Mouse (Mus musculus) forebrain, embryonic 14.5 days (tissue): Measurements from ENCODE around the gene Apoa1. TPM values are rescaled to one million over a fixed set of nuclear protein-coding genes. Genes with fewer than 3 reads are reported as not detected.
A peak's percentile ranks its signal among the peaks of the same experiment; 100 is the strongest.

Source experiments
- ATAC-seq: fragments of 200-750 bp; cut with Nextera tagmentation; 2 replicates; pipeline ENCODE4 v1.8.0; 2017; ENCODE audit warnings: mild to moderate bottlenecking, moderate library complexity
- DNase-seq: peaks from one replicate; pipeline ENCODE4 v3.0.0-alpha.2; 2015; ENCODE audit warnings: low spot score
- H3K27ac ChIP-seq: fragments of 300-500 bp; sonication (generic); 2 replicates; pipeline ENCODE4 v1.5.1; 2014; ENCODE audit warnings: low read depth, mild to moderate bottlenecking, control low read depth, low read length, moderate library complexity
- H3K27me3 ChIP-seq: fragments of 300-500 bp; sonication (generic); replicated peaks from 2 replicates; pipeline ENCODE4 v1.6.1; 2014; ENCODE audit warnings: low read length, control low read depth, mixed read lengths; ENCODE audit not compliant: control insufficient read depth, insufficient read depth
- H3K36me3 ChIP-seq: fragments of 300-500 bp; sonication (generic); 2 replicates; pipeline ENCODE4 v1.6.1; 2014; ENCODE audit warnings: low read length, control low read depth; ENCODE audit not compliant: control insufficient read depth, insufficient read depth
- H3K4me1 ChIP-seq: fragments of 300-500 bp; sonication (generic); 2 replicates; pipeline ENCODE4 v1.6.1; 2014; ENCODE audit warnings: antibody characterized with exemption, low read length, control low read depth; ENCODE audit not compliant: control insufficient read depth, insufficient read depth
- H3K4me2 ChIP-seq: fragments of 300-500 bp; sonication (generic); 2 replicates; pipeline ENCODE4 v1.6.1; 2014; ENCODE audit warnings: mild to moderate bottlenecking, control low read depth, low read length
- H3K4me3 ChIP-seq: fragments of 300-500 bp; sonication (generic); 2 replicates; pipeline ENCODE4 v1.5.1; 2014; ENCODE audit warnings: low read depth, low read length, control low read depth
- H3K9ac ChIP-seq: fragments of 300-500 bp; sonication (generic); 2 replicates; pipeline ENCODE4 v1.6.1; 2014; ENCODE audit warnings: mild to moderate bottlenecking, low read length, control low read depth, moderate library complexity
- H3K9me3 ChIP-seq: fragments of 300-500 bp; sonication (generic); replicated peaks from 2 replicates; pipeline ENCODE4 v1.6.1; 2016; ENCODE audit warnings: low read length, control low read depth, mixed read lengths; ENCODE audit not compliant: control insufficient read depth
- WGBS: fragments of 180-500 bp; shearing (Covaris S2); extraction: QIAGEN DNeasy Blood & Tissue Kit; methylation state at CpG from one replicate; pipeline ENCODE4 v1.1.7; 2014; 5-methylcytosine and 5-hydroxymethylcytosine counted together
- polyA plus RNA-seq: library from polyadenylated mRNA; unstranded; fragments of >200 nt; fragmentation: Nextera tagmentation; extraction: Ambion mirVana; gene quantifications from 2 replicates; pipeline ENCODE4 v1.2.1, GENCODE M21; 2014

The Apoa1 gene
- polyA plus RNA-seq, 1 experiment from 2014 or later = 1.6 TPM

DNA sequence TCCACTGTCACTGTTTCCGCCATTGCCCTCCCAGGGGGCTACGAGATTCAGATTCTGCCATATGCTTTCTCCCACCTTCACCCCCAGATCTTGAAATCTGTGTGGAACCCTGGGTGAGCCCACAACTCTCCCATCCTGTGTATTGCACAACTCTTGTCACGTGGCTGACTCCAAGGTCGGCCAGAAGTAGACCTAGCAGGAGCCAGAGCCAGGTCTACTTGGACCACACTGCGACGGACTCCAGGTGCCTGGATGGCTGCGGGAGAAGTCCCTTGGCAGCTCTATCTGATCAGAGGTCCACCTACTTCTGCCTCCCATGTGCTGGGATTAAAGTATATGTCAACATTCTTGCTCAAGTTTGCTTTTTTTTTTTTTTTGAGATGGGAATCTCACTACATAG, 32.8 kb downstream of the Apoa1 start:
- WGBS = 90% methylated on average over 7 of the region's 7 CpGs
- DNase-seq = no peak

DNA sequence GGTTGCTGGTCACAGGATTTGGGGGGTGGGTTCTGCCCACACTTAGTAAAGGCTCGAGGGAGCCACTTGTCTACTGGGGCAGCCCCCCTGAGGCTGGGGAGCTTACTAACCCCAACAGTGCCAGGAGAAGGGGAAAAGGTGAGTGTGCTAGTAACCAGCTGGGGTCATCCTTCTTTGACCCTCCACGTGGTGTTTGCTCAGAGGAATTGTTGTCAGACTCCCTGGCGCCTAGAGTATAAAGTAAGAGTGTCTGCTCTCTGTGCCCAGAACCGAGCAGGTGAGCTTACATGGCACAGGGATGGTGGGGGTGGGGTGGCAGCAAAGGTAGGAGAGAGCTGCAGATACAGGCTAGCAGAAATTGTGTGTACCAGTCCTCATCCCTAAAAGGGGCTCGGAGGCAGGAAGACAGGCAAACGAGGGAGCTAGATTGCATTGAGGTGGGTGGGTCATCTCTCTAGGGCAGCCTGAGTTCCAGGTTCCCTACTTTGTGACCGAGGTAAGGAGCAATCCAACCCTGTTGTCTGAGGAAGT, 40.0 kb downstream of the Apoa1 start, which contains the start of gene Apoa5:
Gene Apoa5, plus strand, starts transcription at position 291 of the 531 bp plus-strand sequence.
- 69% methylated on average over 7 of the region's 7 CpGs for WGBS

More for the DNA sequence above, 32.8 kb downstream of the Apoa1 start:
- ATAC-seq = no peak
- Histone ChIP-seq H3K4me2 (no peak overlapping the region), H3K27me3 (no peaks in the 10 kb centered on the region), H3K36me3 (no peaks in the 10 kb centered on the region), H3K9ac (no peak overlapping the region), H3K4me3 (no peak overlapping the region), H3K9me3 (no peaks in the 10 kb centered on the region), H3K27ac (no peak overlapping the region), H3K4me1 (no peaks in the 10 kb centered on the region)

DNA sequence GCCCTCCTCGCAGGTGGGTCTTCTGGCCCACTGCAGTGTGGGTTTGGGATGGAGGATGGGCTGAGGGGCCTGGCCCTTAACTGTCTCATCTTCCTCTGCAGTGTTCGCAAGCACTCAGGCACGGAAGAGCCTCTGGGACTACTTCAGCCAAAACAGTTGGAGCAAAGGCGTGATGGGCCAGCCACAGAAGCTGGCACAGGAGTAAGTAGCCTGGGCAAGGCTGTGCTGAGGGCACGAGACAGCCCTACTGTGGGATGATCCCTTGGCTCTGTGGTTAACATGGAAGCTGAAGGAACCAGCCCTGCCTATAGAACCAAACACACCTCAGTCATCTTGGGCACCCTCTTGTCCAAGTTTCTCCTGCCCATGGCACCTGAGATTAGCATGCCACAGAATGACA, 40.7 kb downstream of the Apoa1 start:
- no peak overlapping the region for H3K9ac ChIP-seq
- no peaks in the 10 kb centered on the region for H3K36me3 ChIP-seq
- no peak for ATAC-seq
- peaks cover 6% of the 10 kb centered on the region; the same call in 1 of the 2 replicates for H3K4me1 ChIP-seq
- WGBS = 85% methylated on average over 5 of the region's 5 CpGs
- no peak for DNase-seq
- H3K4me2 ChIP-seq = no peak overlapping the region
- H3K27me3 ChIP-seq = peaks cover 5% of the 10 kb centered on the region; the same call in 1 of the 2 replicates
- no peak overlapping the region for H3K4me3 ChIP-seq
- no peaks in the 10 kb centered on the region for H3K9me3 ChIP-seq
- H3K27ac ChIP-seq = no peak overlapping the region

More for the DNA sequence above, 40.0 kb downstream of the Apoa1 start, which contains the start of gene Apoa5:
- no peaks in the 10 kb centered on the region for H3K9me3 ChIP-seq
- H3K9ac ChIP-seq = no peak within 1 kb of the TSS
- H3K4me2 ChIP-seq = no peak within 1 kb of the TSS
- ATAC-seq (no peak), DNase-seq (no peak)
- no peaks in the 10 kb centered on the region for H3K4me1 ChIP-seq
- H3K27ac ChIP-seq = no peak within 1 kb of the TSS
- H3K27me3 ChIP-seq = peaks cover 5% of the 10 kb centered on the region; the same call in 1 of the 2 replicates
- H3K36me3 ChIP-seq = no peaks in the 10 kb centered on the region
- H3K4me3 ChIP-seq = no peak within 1 kb of the TSS

DNA sequence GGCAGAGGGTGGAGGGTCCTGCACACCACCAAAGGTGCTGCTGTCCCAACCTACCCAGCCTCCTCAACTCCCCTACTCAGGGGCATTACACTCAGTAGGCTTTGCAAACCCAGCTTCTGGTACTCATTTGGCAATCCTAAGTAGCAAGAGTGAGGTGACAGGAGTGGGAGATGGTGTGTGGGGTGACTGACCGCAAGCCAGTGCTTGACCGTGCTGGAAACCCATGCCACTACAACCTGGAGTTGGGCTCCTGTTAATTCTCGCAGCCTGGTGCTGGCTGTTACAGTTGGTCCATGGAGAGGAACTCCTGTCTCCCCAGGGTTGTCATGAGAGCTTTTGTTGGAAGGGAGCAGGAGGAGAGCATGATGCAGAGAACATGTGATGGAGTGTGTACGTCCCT, 42.4 kb downstream of the Apoa1 start:
- H3K27me3 ChIP-seq = peaks cover 5% of the 10 kb centered on the region; the same call in 1 of the 2 replicates
- H3K4me1 ChIP-seq = peaks cover 6% of the 10 kb centered on the region; the same call in 1 of the 2 replicates
- peaks cover 17% of the 10 kb centered on the region for H3K36me3 ChIP-seq
- H3K27ac ChIP-seq = no peak overlapping the region
- H3K9me3 ChIP-seq = no peaks in the 10 kb centered on the region
- no peak overlapping the region for H3K4me3 ChIP-seq
- no peak overlapping the region for H3K9ac ChIP-seq
- WGBS = 98% methylated on average over 4 of the region's 4 CpGs
- ATAC-seq = no peak
- no peak for DNase-seq
- H3K4me2 ChIP-seq = no peak overlapping the region

DNA sequence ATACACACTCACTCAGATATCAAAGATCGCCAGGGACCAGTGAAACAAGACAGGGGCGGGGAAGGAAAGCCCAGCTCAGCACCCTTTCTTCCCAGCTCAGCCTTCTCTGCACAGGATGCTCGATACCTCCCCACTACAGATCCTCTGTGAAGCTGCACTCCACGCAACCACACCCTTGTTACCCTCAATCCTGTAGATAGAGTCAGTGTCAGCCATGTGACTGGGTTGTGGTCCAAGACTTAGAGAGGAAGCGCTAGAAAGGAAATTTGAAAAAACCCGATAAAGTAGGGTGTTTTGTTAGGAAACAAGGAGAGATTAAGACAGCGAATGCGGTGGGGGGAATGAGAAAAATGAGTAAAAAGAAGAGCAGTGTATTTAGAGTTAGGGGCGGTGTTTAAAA, 43.7 kb downstream of the Apoa1 start:
- ATAC-seq (no peak), DNase-seq (no peak)
- no peaks in the 10 kb centered on the region for H3K9me3 ChIP-seq
- H3K36me3 ChIP-seq = peaks cover 29% of the 10 kb centered on the region
- H3K4me2 ChIP-seq = no peak overlapping the region
- no peak overlapping the region for H3K4me3 ChIP-seq
- peaks cover 6% of the 10 kb centered on the region; the same call in 1 of the 2 replicates for H3K4me1 ChIP-seq
- no peak overlapping the region for H3K9ac ChIP-seq
- no peak overlapping the region for H3K27ac ChIP-seq
- H3K27me3 ChIP-seq = peaks cover 5% of the 10 kb centered on the region; the same call in 1 of the 2 replicates
- 88% methylated on average over 9 of the region's 9 CpGs for WGBS

DNA sequence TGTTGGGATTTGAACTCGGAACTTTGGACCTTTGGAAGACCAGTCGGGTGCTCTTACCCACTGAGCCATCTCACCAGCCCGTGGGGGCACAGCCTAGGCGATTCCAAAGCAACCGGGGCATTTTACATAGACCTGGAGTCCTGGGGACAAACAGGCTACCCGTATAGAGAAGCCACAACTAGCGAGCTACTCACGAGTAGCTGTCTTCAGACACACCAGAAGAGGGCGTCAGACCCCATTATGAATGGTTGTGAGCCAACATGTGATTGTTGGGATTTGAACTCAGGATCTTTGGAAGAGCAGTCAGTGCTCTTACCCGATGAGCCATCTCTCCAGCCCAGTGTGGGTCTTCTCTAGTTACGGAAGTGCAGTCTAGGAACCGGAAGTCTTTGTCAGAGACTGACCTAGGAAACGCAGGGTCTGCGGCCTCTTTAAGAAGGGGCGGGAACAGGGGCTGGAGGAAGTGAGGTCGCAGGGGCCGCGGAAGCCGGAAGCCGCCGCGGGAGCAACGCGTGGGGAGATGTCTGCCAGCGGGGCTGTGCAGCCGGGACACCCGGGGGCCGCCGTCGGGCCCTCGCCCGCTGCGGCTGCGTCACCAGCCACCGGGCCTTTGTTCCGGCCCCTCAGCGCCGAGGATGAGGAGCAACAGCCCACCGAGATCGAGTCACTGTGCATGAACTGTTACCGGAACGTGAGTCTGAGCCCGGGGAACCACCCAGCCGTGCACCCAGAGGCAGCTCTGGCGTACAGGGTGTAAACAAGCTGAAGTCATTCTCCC, 44.5 kb downstream of the Apoa1 start, which contains the start of gene Zpr1:
Gene Zpr1, plus strand, starts transcription at position 388 of the 778 bp plus-strand sequence.
- WGBS = 5% methylated on average over 43 of the region's 45 CpGs
- DNase-seq (peak; percentile 95), ATAC-seq (peak; percentile 95)
- Histone ChIP-seq H3K27me3 (peaks cover 5% of the 10 kb centered on the region; the same call in 1 of the 2 replicates), H3K36me3 (peaks cover 37% of the 10 kb centered on the region), H3K27ac (peak within 1 kb of the TSS; percentile 58), H3K4me2 (peak within 1 kb of the TSS; percentile 92), H3K9ac (peak within 1 kb of the TSS; percentile 70), H3K4me1 (peaks cover 6% of the 10 kb centered on the region; the same call in 1 of the 2 replicates), H3K4me3 (peak within 1 kb of the TSS; percentile 86), H3K9me3 (no peaks in the 10 kb centered on the region)

DNA sequence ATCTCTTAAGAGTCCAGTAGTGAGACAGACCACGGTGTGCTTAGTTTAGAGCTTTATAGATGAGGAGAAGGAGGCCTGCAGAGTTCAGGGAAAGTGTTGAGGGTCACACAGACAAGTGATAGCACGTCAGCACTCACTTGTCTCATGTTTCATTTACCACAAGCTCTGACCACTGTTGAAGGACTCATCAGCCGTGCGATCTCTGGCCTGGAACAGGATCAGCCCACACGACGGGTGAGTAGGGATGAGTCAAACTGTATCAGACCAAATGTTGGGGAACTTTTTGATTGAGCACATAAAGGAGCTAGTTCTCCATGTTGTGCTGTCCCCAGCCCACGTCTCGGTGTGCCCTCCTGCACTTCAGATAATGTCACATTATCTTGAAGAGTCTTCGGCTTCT, 46.1 kb downstream of the Apoa1 start:
- Histone ChIP-seq H3K27me3 (peaks cover 5% of the 10 kb centered on the region; the same call in 1 of the 2 replicates), H3K4me2 (no peak overlapping the region), H3K9ac (no peak overlapping the region), H3K27ac (no peak overlapping the region), H3K4me1 (peaks cover 6% of the 10 kb centered on the region; the same call in 1 of the 2 replicates), H3K9me3 (no peaks in the 10 kb centered on the region), H3K36me3 (peaks cover 51% of the 10 kb centered on the region), H3K4me3 (0 out of 2 replicates have a peak overlapping the region, but pooled peaks have one; percentile 86)
- no peak for ATAC-seq
- DNase-seq = no peak
- 94% methylated on average over 9 of the region's 9 CpGs for WGBS
